Mouse (Mus musculus): ENCODE results near the gene Dpysl5.
A peak's percentile ranks its signal among the peaks of the same experiment; 100 is the strongest.

The Dpysl5 gene

GRCm38 (mm10) chr5:30765596-30766370 is 54.4 kb downstream of the Dpysl5 start:
- DNase-seq (ENCODE audit: low read depth): no peak

- no peak for DNase-seq (ENCODE audit: low read depth)
Observed at GRCm38 (mm10) chr5:30768082-30768481, 56.7 kb downstream of the Dpysl5 start.

GRCm38 (mm10) chr5:30768598-30768997 is 57.2 kb downstream of the Dpysl5 start:
- DNase-seq (ENCODE audit: low read depth): no peak

GRCm38 (mm10) chr5:30769075-30769474 is 57.7 kb downstream of the Dpysl5 start:
- no peak for DNase-seq (ENCODE audit: low read depth)

GRCm38 (mm10) chr5:30774601-30775371 is 63.4 kb downstream of the Dpysl5 start:
- DNase-seq (ENCODE audit: low read depth): no peak

GRCm38 (mm10) chr5:30780699-30781098 is 69.3 kb downstream of the Dpysl5 start:
- no peak for DNase-seq (ENCODE audit: low read depth)

- DNase-seq (ENCODE audit: low read depth): no peak
Observed at GRCm38 (mm10) chr5:30781147-30781546, 69.8 kb downstream of the Dpysl5 start.

GRCm38 (mm10) chr5:30787381-30787780 is 76.0 kb downstream of the Dpysl5 start:
- DNase-seq (ENCODE audit: low read depth): no peak

GRCm38 (mm10) chr5:30790047-30790446 is 78.7 kb downstream of the Dpysl5 start:
- DNase-seq (ENCODE audit: low read depth): no peak

GRCm38 (mm10) chr5:30796125-30796524 is 84.8 kb downstream of the Dpysl5 start:
- DNase-seq (ENCODE audit: low read depth): peak; percentile 54

GRCm38 (mm10) chr5:30797482-30797881 is 86.1 kb downstream of the Dpysl5 start:
- DNase-seq (ENCODE audit: low read depth): peak; percentile 66

GRCm38 (mm10) chr5:30797982-30798381 is 86.6 kb downstream of the Dpysl5 start:
- DNase-seq (ENCODE audit: low read depth): no peak

- no peak for DNase-seq (ENCODE audit: low read depth)
Observed at GRCm38 (mm10) chr5:30798965-30799364, 87.6 kb downstream of the Dpysl5 start.

GRCm38 (mm10) chr5:30802724-30803467 is 91.5 kb downstream of the Dpysl5 start:
- no peak for DNase-seq (ENCODE audit: low read depth)

- peak; percentile 75 for DNase-seq (ENCODE audit: low read depth)
Observed at GRCm38 (mm10) chr5:30806106-30806505, 94.7 kb downstream of the Dpysl5 start.

GRCm38 (mm10) chr5:30814424-30815119 is 103.2 kb downstream of the Dpysl5 start, which contains the start of gene Mapre3:
Mapre3 (plus strand) TSS chr5:30814641.
- DNase-seq (ENCODE audit: low read depth): no peak

- DNase-seq (ENCODE audit: low read depth): no peak
Observed at GRCm38 (mm10) chr5:30815120-30815465, 103.7 kb downstream of the Dpysl5 start.

- no peak for DNase-seq (ENCODE audit: low read depth)
Observed at GRCm38 (mm10) chr5:30816261-30816791, 105.0 kb downstream of the Dpysl5 start.

- DNase-seq (ENCODE audit: low read depth): no peak
Observed at GRCm38 (mm10) chr5:30818758-30819309, 107.5 kb downstream of the Dpysl5 start.

GRCm38 (mm10) chr5:30822689-30823088 is 111.3 kb downstream of the Dpysl5 start:
- DNase-seq (ENCODE audit: low read depth): no peak

GRCm38 (mm10) chr5:30823091-30823490 is 111.7 kb downstream of the Dpysl5 start:
- DNase-seq (ENCODE audit: low read depth): no peak
